Mouse (Mus musculus) midbrain, embryonic 14.5 days (tissue): ENCODE measurements around the gene Suox. TPM values are rescaled to one million over a fixed set of nuclear protein-coding genes. Genes with fewer than 3 reads are reported as not detected.

Experiments
- ATAC-seq: fragments of 200-750 bp; cut with Nextera tagmentation; 2 replicates; pipeline ENCODE4 v1.8.0; 2017; ENCODE audit warnings: moderate number of reproducible peaks, moderate library complexity; ENCODE audit not compliant: low FRiP score, low TSS enrichment
- DNase-seq: peaks from one replicate; pipeline ENCODE4 v3.0.0-alpha.2; 2015
- H3K27ac ChIP-seq: fragments of 300-500 bp; sonication (generic); replicated peaks from 2 replicates; pipeline ENCODE4 v1.5.1; 2014; ENCODE audit warnings: mild to moderate bottlenecking, low read depth, low read length, moderate library complexity
- H3K27me3 ChIP-seq: fragments of 300-500 bp; sonication (generic); 2 replicates; pipeline ENCODE4 v1.6.1; 2014; ENCODE audit warnings: low read length, control low read depth, mixed read lengths; ENCODE audit not compliant: control insufficient read depth, insufficient read depth
- H3K36me3 ChIP-seq: fragments of 300-500 bp; sonication (generic); 2 replicates; pipeline ENCODE4 v1.6.1; 2014; ENCODE audit warnings: low read length, control low read depth; ENCODE audit not compliant: control insufficient read depth, insufficient read depth
- H3K4me1 ChIP-seq: fragments of 300-500 bp; sonication (generic); 2 replicates; pipeline ENCODE4 v1.6.1; 2014; ENCODE audit warnings: mild to moderate bottlenecking, antibody characterized with exemption, low read length, control low read depth; ENCODE audit not compliant: control insufficient read depth, insufficient read depth
- H3K4me2 ChIP-seq: fragments of 300-500 bp; sonication (generic); 2 replicates; pipeline ENCODE4 v1.6.1; 2014; ENCODE audit warnings: mild to moderate bottlenecking, low read length, moderate library complexity
- H3K4me3 ChIP-seq: fragments of 300-500 bp; sonication (generic); replicated peaks from 2 replicates; pipeline ENCODE4 v1.5.1; 2014; ENCODE audit warnings: low read depth, low read length
- H3K9ac ChIP-seq: fragments of 300-500 bp; sonication (generic); replicated peaks from 2 replicates; pipeline ENCODE4 v1.6.1; 2014; ENCODE audit warnings: mild to moderate bottlenecking, low read length, moderate library complexity
- H3K9me3 ChIP-seq: fragments of 300-500 bp; sonication (generic); 2 replicates; pipeline ENCODE4 v1.6.1; 2016; ENCODE audit warnings: low read length, control low read depth, mixed read lengths; ENCODE audit not compliant: control insufficient read depth
- WGBS: fragments of 180-500 bp; shearing (Covaris S2); extraction: QIAGEN DNeasy Blood & Tissue Kit; methylation state at CpG from one replicate; pipeline ENCODE4 v1.1.7; 2014; 5-methylcytosine and 5-hydroxymethylcytosine counted together
- polyA plus RNA-seq: library from polyadenylated mRNA; unstranded; fragments of >200 nt; fragmentation: Nextera tagmentation; extraction: Ambion mirVana; gene quantifications from 2 replicates; pipeline ENCODE4 v1.2.1, GENCODE M21; 2014

Gene Suox
- polyA plus RNA-seq, 1 experiment from 2014 or later, result 10.4 TPM

- ATAC-seq (no peak), DNase-seq (no peak)
- 69% methylated on average over 5 of the region's 5 CpGs for WGBS
Measured at GRCm38 (mm10) chr10:128700712-128701111, 26.8 kb upstream of the Suox start.

GRCm38 (mm10) chr10:128699611-128700010 is 25.7 kb upstream of the Suox start:
- no peaks in the 10 kb centered on the region for H3K36me3 ChIP-seq
- no peak overlapping the region for H3K4me2 ChIP-seq
- H3K27me3 ChIP-seq, result no peaks in the 10 kb centered on the region
- whole genome bisulfite sequencing, result 87% methylated on average over 11 of the region's 11 CpGs
- H3K9ac ChIP-seq, result no peak overlapping the region
- DNase-seq (no peak), ATAC-seq (no peak)
- H3K9me3 ChIP-seq, result no peaks in the 10 kb centered on the region
- no peak overlapping the region for H3K4me3 ChIP-seq
- H3K4me1 ChIP-seq, result peaks cover 13% of the 10 kb centered on the region
- H3K27ac ChIP-seq, result no peak overlapping the region

More at GRCm38 (mm10) chr10:128700712-128701111, 26.8 kb upstream of the Suox start:
- no peak overlapping the region for H3K9ac ChIP-seq
- no peak overlapping the region for H3K4me3 ChIP-seq
- no peaks in the 10 kb centered on the region for H3K27me3 ChIP-seq
- H3K9me3 ChIP-seq, result no peaks in the 10 kb centered on the region
- H3K4me2 ChIP-seq, result no peak overlapping the region
- peaks cover 9% of the 10 kb centered on the region; the same call in 1 of the 2 replicates for H3K4me1 ChIP-seq
- no peak overlapping the region for H3K27ac ChIP-seq
- no peaks in the 10 kb centered on the region for H3K36me3 ChIP-seq

- ATAC-seq, result no peak
- no peaks in the 10 kb centered on the region for H3K36me3 ChIP-seq
- H3K9me3 ChIP-seq, result no peaks in the 10 kb centered on the region
- WGBS, result 89% methylated on average over 5 of the region's 5 CpGs
- H3K27ac ChIP-seq, result no peak overlapping the region
- peaks cover 10% of the 10 kb centered on the region for H3K4me1 ChIP-seq
- H3K9ac ChIP-seq, result no peak overlapping the region
- no peak overlapping the region for H3K4me2 ChIP-seq
- H3K4me3 ChIP-seq, result no peak overlapping the region
- no peaks in the 10 kb centered on the region for H3K27me3 ChIP-seq
- DNase-seq, result no peak
Measured at GRCm38 (mm10) chr10:128699006-128699405, 25.1 kb upstream of the Suox start.

GRCm38 (mm10) chr10:128697072-128697725 is 23.3 kb upstream of the Suox start:
- 89% methylated on average over 6 of the region's 6 CpGs for WGBS
- ATAC-seq (no peak), DNase-seq (no peak)
- Histone ChIP-seq H3K36me3 (no peaks in the 10 kb centered on the region), H3K9me3 (no peaks in the 10 kb centered on the region), H3K27me3 (no peaks in the 10 kb centered on the region), H3K4me2 (peak overlapping the region; percentile 66), H3K27ac (no peak overlapping the region; the same call in 1 of the 2 replicates), H3K4me3 (peak overlapping the region; percentile 37), H3K4me1 (peaks cover 10% of the 10 kb centered on the region), H3K9ac (no peak overlapping the region; the same call in 1 of the 2 replicates)

GRCm38 (mm10) chr10:128695992-128696807 is 22.3 kb upstream of the Suox start, which contains the start of gene Rab5b:
TSS of gene Rab5b (minus strand) at chr10:128696264.
- Histone ChIP-seq H3K9ac (peak within 1 kb of the TSS; percentile 92), H3K27ac (peak within 1 kb of the TSS; percentile 96), H3K4me1 (peaks cover 10% of the 10 kb centered on the region), H3K36me3 (no peaks in the 10 kb centered on the region), H3K4me3 (peak within 1 kb of the TSS; percentile 91), H3K4me2 (peak within 1 kb of the TSS; percentile 78), H3K27me3 (no peaks in the 10 kb centered on the region), H3K9me3 (no peaks in the 10 kb centered on the region)
- DNase-seq, result peak; percentile 99
- under 1% methylated on average over 40 of the region's 40 CpGs for WGBS
- peak; percentile 100 for ATAC-seq

GRCm38 (mm10) chr10:128695411-128695991 is 21.6 kb upstream of the Suox start:
- DNase-seq (no peak), ATAC-seq (no peak)
- H3K4me2 ChIP-seq, result peak overlapping the region; percentile 78
- H3K4me3 ChIP-seq, result peak overlapping the region; percentile 91
- H3K9ac ChIP-seq, result peak overlapping the region; percentile 92
- peak overlapping the region; percentile 96 for H3K27ac ChIP-seq
- no peaks in the 10 kb centered on the region for H3K36me3 ChIP-seq
- peaks cover 10% of the 10 kb centered on the region for H3K4me1 ChIP-seq
- H3K9me3 ChIP-seq, result no peaks in the 10 kb centered on the region
- no peaks in the 10 kb centered on the region for H3K27me3 ChIP-seq
- 2% methylated on average over 22 of the region's 22 CpGs for WGBS

- Histone ChIP-seq H3K4me2 (peak overlapping the region; percentile 92), H3K4me3 (peak overlapping the region; percentile 66), H3K9me3 (no peaks in the 10 kb centered on the region), H3K36me3 (peaks cover 5% of the 10 kb centered on the region), H3K4me1 (peaks cover 7% of the 10 kb centered on the region; the same call in 1 of the 2 replicates), H3K9ac (peak overlapping the region; percentile 64), H3K27ac (peak overlapping the region; percentile 67; the same call in 1 of the 2 replicates), H3K27me3 (no peaks in the 10 kb centered on the region)
- ATAC-seq, result no peak
- DNase-seq, result peak; percentile 80
- WGBS, result 2% methylated on average over 9 of the region's 9 CpGs
Measured at GRCm38 (mm10) chr10:128674469-128675008, 666 bp upstream of the Suox start.

GRCm38 (mm10) chr10:128671148-128671547 is 2.7 kb downstream of the Suox start:
- Histone ChIP-seq H3K4me3 (no peak overlapping the region), H3K4me1 (peaks cover 18% of the 10 kb centered on the region), H3K9ac (no peak overlapping the region), H3K4me2 (no peak overlapping the region), H3K27ac (no peak overlapping the region), H3K9me3 (no peaks in the 10 kb centered on the region), H3K36me3 (no peaks in the 10 kb centered on the region), H3K27me3 (no peaks in the 10 kb centered on the region)
- DNase-seq (no peak), ATAC-seq (no peak)
- 96% methylated on average over 9 of the region's 9 CpGs for WGBS
